Mouse (Mus musculus) midbrain, embryonic 11.5 days (tissue): ENCODE results near the gene Prmt1. TPM values are rescaled to one million over a fixed set of nuclear protein-coding genes. Genes with fewer than 3 reads are reported as not detected.
A peak's percentile ranks its signal among the peaks of the same experiment; 100 is the strongest.
"Not testable (repeated sequence)": the region's sequence is repeated elsewhere in the genome, so short reads cannot be mapped to it uniquely, and the experiment has no call there.

ENCODE experiments used
- ATAC-seq: fragments of 200-750 bp; cut with Nextera tagmentation; 2 replicates; pipeline ENCODE4 v1.8.0; 2017; ENCODE audit warnings: moderate TSS enrichment, moderate library complexity; ENCODE audit not compliant: low FRiP score
- DNase-seq: peaks from one replicate; pipeline ENCODE4 v3.0.0; 2015; ENCODE audit warnings: low spot score; ENCODE audit errors: missing footprints
- H3K27ac ChIP-seq: fragments of 300-500 bp; sonication (generic); 2 replicates; pipeline ENCODE4 v1.5.1; 2014; ENCODE audit warnings: low read depth, low read length
- H3K27me3 ChIP-seq: fragments of 300-500 bp; sonication (generic); 2 replicates; pipeline ENCODE4 v1.6.1; 2014; ENCODE audit warnings: mild to moderate bottlenecking, low read length, moderate library complexity, mixed read lengths; ENCODE audit not compliant: control insufficient read depth, insufficient read depth
- H3K36me3 ChIP-seq: fragments of 300-500 bp; sonication (generic); 2 replicates; pipeline ENCODE4 v1.6.1; 2014; ENCODE audit warnings: mild to moderate bottlenecking, low read length, moderate library complexity, mixed read lengths; ENCODE audit not compliant: control insufficient read depth, insufficient read depth
- H3K4me1 ChIP-seq: fragments of 300-500 bp; sonication (generic); 2 replicates; pipeline ENCODE4 v1.6.1; 2014; ENCODE audit warnings: low read length; ENCODE audit not compliant: control insufficient read depth, insufficient read depth
- H3K4me2 ChIP-seq: fragments of 300-500 bp; sonication (generic); 2 replicates; pipeline ENCODE4 v1.6.1; 2014; ENCODE audit warnings: mild to moderate bottlenecking, moderate library complexity
- H3K4me3 ChIP-seq: fragments of 300-500 bp; sonication (generic); 2 replicates; pipeline ENCODE4 v1.5.1; 2014; ENCODE audit warnings: low read depth, low read length
- H3K9ac ChIP-seq: fragments of 300-500 bp; sonication (generic); 2 replicates; pipeline ENCODE4 v1.6.1; 2014; ENCODE audit warnings: low read length
- H3K9me3 ChIP-seq: fragments of 300-500 bp; sonication (generic); 2 replicates; pipeline ENCODE4 v1.6.1; 2016; ENCODE audit warnings: low read length; ENCODE audit not compliant: control insufficient read depth
- WGBS: fragments of 180-500 bp; shearing (Covaris S2); extraction: QIAGEN DNeasy Blood & Tissue Kit; methylation state at CpG from one replicate; pipeline ENCODE4 v1.1.7; 2014; 5-methylcytosine and 5-hydroxymethylcytosine counted together
- polyA plus RNA-seq: library from polyadenylated mRNA; unstranded; fragments of >200 nt; fragmentation: Nextera tagmentation; extraction: Ambion mirVana; gene quantifications from 2 replicates; pipeline ENCODE4 v1.2.1, GENCODE M21; 2014

Gene Prmt1
- polyA plus RNA-seq, 1 experiment from 2014 or later: 281 TPM

GRCm38 (mm10) chr7:45024281-45025248, 38.2 kb upstream of the Prmt1 start:
- DNase-seq (no peak), ATAC-seq (0 out of 2 replicates have a peak, but pooled peaks have one; percentile 19)
- Histone ChIP-seq H3K4me1 (peaks cover 3% of the 10 kb centered on the region; the same call in 1 of the 2 replicates), H3K4me3 (no peak overlapping the region), H3K4me2 (no peak overlapping the region), H3K27ac (no peak overlapping the region), H3K36me3 (peaks cover 16% of the 10 kb centered on the region), H3K9ac (no peak overlapping the region), H3K27me3 (no peaks in the 10 kb centered on the region), H3K9me3 (no peaks in the 10 kb centered on the region)
- WGBS: 87% methylated on average over 15 of the region's 15 CpGs

- H3K27ac ChIP-seq, H3K4me3 ChIP-seq, H3K27me3 ChIP-seq, DNase-seq, H3K9ac ChIP-seq, H3K9me3 ChIP-seq, ATAC-seq, H3K4me2 ChIP-seq, H3K4me1 ChIP-seq: not testable (repeated sequence)
- WGBS: 82% methylated on average over 5 of the region's 5 CpGs
- H3K36me3 ChIP-seq: peaks cover 11% of the 10 kb centered on the region
Measured at GRCm38 (mm10) chr7:45023711-45024110, 37.3 kb upstream of the Prmt1 start.

GRCm38 (mm10) chr7:45020225-45020624, 33.9 kb upstream of the Prmt1 start:
- H3K4me1 ChIP-seq: peaks cover 8% of the 10 kb centered on the region

GRCm38 (mm10) chr7:45019031-45019571, 32.7 kb upstream of the Prmt1 start:
- Histone ChIP-seq H3K36me3 (no peaks in the 10 kb centered on the region), H3K9me3 (no peaks in the 10 kb centered on the region), H3K4me1 (peaks cover 15% of the 10 kb centered on the region), H3K27ac (no peak overlapping the region), H3K4me2 (no peak overlapping the region), H3K4me3 (no peak overlapping the region), H3K27me3 (no peaks in the 10 kb centered on the region), H3K9ac (no peak overlapping the region)
- 44% methylated on average over 8 of the region's 8 CpGs for WGBS
- no peak for ATAC-seq
- no peak for DNase-seq

More at GRCm38 (mm10) chr7:45020225-45020624, 33.9 kb upstream of the Prmt1 start:
- DNase-seq (no peak), ATAC-seq (no peak)
- Histone ChIP-seq H3K9me3 (no peaks in the 10 kb centered on the region), H3K4me3 (no peak overlapping the region), H3K27me3 (no peaks in the 10 kb centered on the region), H3K27ac (no peak overlapping the region), H3K36me3 (no peaks in the 10 kb centered on the region), H3K9ac (no peak overlapping the region), H3K4me2 (no peak overlapping the region)
- 76% methylated on average over 9 of the region's 9 CpGs for WGBS

- H3K27ac ChIP-seq: peak within 1 kb of the TSS; percentile 81
- no peaks in the 10 kb centered on the region for H3K27me3 ChIP-seq
- H3K36me3 ChIP-seq: peaks cover under 1% of the 10 kb centered on the region
- peak; percentile 89 for ATAC-seq
- H3K9me3 ChIP-seq: no peaks in the 10 kb centered on the region
- H3K4me1 ChIP-seq: peaks cover 17% of the 10 kb centered on the region
- peak within 1 kb of the TSS; percentile 65 for H3K4me2 ChIP-seq
- peak; percentile 99 for DNase-seq
- peak within 1 kb of the TSS; percentile 96 for H3K4me3 ChIP-seq
- under 1% methylated on average over 33 of the region's 36 CpGs for WGBS
- peak within 1 kb of the TSS; percentile 63 for H3K9ac ChIP-seq
Measured at GRCm38 (mm10) chr7:45017242-45018061, 31.1 kb upstream of the Prmt1 start, which contains the start of gene Rras. Gene Rras, plus strand, starts transcription at chr7:45017961.

GRCm38 (mm10) chr7:45016761-45017160, 30.4 kb upstream of the Prmt1 start:
- peak overlapping the region; percentile 81 for H3K27ac ChIP-seq
- peaks cover 7% of the 10 kb centered on the region for H3K36me3 ChIP-seq
- peak; percentile 88 for DNase-seq
- 5% methylated on average over 4 of the region's 4 CpGs for WGBS
- H3K4me1 ChIP-seq: peaks cover 17% of the 10 kb centered on the region
- peak overlapping the region; percentile 65 for H3K4me2 ChIP-seq
- peak overlapping the region; percentile 96 for H3K4me3 ChIP-seq
- no peaks in the 10 kb centered on the region for H3K27me3 ChIP-seq
- no peaks in the 10 kb centered on the region for H3K9me3 ChIP-seq
- ATAC-seq: no peak
- peak overlapping the region; percentile 58 for H3K9ac ChIP-seq

GRCm38 (mm10) chr7:45015957-45016612, 29.7 kb upstream of the Prmt1 start, which contains the start of gene Scaf1:
Gene Scaf1, minus strand, starts transcription at chr7:45016363.
- H3K36me3 ChIP-seq: peaks cover 13% of the 10 kb centered on the region
- peak; percentile 100 for DNase-seq

GRCm38 (mm10) chr7:45015344-45015956, 29.1 kb upstream of the Prmt1 start:
- Histone ChIP-seq H3K36me3 (peaks cover 15% of the 10 kb centered on the region), H3K4me1 (peaks cover 17% of the 10 kb centered on the region), H3K4me3 (peak overlapping the region; percentile 96), H3K9ac (peak overlapping the region; percentile 97), H3K27me3 (no peaks in the 10 kb centered on the region), H3K27ac (peak overlapping the region; percentile 44; the same call in 1 of the 2 replicates), H3K9me3 (no peaks in the 10 kb centered on the region), H3K4me2 (peak overlapping the region; percentile 87)
- 2% methylated on average over 20 of the region's 20 CpGs for WGBS
- DNase-seq (no peak), ATAC-seq (no peak)

More at GRCm38 (mm10) chr7:45015957-45016612, 29.7 kb upstream of the Prmt1 start, which contains the start of gene Scaf1:
- Histone ChIP-seq H3K27me3 (no peaks in the 10 kb centered on the region), H3K4me1 (peaks cover 17% of the 10 kb centered on the region), H3K9me3 (no peaks in the 10 kb centered on the region), H3K4me2 (peak within 1 kb of the TSS; percentile 87), H3K27ac (peak within 1 kb of the TSS; percentile 81), H3K4me3 (peak within 1 kb of the TSS; percentile 96), H3K9ac (peak within 1 kb of the TSS; percentile 97)
- WGBS: under 1% methylated on average over 69 of the region's 69 CpGs
- peak; percentile 92 for ATAC-seq
